Mouse (Mus musculus) gastrocnemius, postnatal 14 days (tissue): ENCODE results near the gene Zmat5. TPM values are rescaled to one million over a fixed set of nuclear protein-coding genes. Genes with fewer than 3 reads are reported as not detected.

ENCODE experiments used
- DNase-seq: peaks from one replicate; pipeline ENCODE4 v3.0.0; 2021; ENCODE audit warnings: mixed read lengths
- intact Hi-C: fragments of 180-260 bp; cut with DNase I; formaldehyde crosslinking; loops from one replicate; pipeline ENCODE4 v1.15.1; 2025; ENCODE audit warnings: low total_unique reads
- total RNA-seq, 2 experiments: library from RNA; stranded (reverse); gene quantifications; 2 replicates each; pipeline ENCODE4 v1.2.3; 2021

The Zmat5 gene
- total RNA-seq, 2 experiments from 2014 or later: 14.8 to 15.1 TPM

DNA sequence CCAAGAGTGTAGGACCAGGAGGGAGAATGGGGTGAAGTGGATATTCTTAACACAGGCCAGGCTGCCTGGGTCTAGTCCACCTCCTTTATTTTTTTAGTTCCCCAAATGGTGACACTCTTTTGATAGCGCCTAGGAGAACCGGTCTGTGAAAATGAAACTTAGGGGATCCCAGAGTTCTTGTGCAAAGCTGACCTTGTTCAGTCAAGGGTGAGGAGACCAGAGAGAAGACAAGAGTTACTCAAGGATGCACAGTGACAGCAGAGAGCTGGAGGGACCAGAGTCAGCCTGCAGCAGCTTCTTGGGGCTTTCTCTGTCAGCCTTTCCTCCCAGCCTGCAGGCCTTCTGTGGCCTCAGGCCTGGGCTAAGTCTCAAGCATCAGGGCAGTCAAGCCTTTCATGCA is 58.0 kb downstream of the Zmat5 start:
- no peak for DNase-seq
- intact Hi-C loops: no loop called here

DNA sequence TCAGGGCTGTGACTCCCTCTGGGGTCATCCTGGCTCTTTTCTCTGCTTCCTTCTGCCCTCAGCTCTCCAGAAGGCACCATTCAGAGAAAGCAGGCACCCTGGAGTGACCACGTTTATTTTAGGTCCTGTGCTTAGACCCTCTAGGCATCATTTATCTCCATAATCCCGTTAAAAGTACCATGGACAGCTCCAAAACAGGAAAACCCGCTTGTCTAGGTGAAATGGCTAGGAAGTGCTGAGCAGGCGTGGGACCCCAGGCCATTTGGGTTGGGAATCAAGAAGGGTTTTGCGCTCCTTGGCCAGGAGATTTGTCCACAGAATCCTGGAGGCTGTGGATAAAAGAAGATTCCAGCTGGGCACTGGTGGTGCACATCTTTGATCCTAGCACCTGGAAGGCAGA is 59.2 kb downstream of the Zmat5 start:
- intact Hi-C loops: no loop called here
- DNase-seq: no peak

DNA sequence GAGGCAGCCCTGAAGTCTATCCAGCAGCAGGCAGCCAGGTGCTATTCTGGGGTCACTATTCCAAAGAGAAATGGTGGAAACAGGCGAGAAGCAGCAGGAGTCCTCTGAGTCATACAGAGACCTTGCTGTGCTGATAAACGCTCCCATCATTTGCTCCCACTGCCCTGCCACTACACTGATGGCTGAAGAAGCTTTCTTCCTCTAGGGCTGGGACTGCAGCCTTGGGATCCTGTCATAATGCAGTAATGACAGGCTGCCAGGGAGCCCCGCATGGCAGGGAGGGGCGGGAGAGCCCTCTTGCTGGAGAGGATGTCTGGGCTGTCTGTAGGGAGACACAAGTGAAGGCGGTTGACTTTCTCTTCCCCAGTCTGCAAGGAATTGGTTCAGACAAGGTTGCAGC is 60.0 kb downstream of the Zmat5 start:
- DNase-seq: no peak

DNA sequence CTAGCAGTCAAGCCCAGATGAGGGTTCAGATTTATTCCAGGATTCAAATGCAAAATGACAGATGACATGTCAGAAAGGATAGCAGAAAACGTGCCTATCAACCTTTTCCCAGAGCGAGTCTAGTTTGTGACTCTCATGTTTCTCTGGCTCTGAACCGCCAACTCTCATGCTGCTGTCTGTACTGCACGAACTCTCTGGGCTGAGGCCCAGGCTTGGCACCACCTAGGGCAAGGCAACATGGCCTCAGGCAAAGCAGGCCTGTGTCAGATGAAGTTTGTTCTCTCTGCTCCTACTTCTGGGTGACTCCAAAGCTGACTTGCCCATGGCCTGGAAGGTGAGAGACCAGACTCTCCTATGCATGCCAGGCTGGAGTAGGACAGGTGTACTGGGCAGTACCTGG is 63.9 kb downstream of the Zmat5 start:
- no peak for DNase-seq
- intact Hi-C loops: no loop called here

More for the DNA sequence above, 60.0 kb downstream of the Zmat5 start:
- intact Hi-C loops: no loop called here

DNA sequence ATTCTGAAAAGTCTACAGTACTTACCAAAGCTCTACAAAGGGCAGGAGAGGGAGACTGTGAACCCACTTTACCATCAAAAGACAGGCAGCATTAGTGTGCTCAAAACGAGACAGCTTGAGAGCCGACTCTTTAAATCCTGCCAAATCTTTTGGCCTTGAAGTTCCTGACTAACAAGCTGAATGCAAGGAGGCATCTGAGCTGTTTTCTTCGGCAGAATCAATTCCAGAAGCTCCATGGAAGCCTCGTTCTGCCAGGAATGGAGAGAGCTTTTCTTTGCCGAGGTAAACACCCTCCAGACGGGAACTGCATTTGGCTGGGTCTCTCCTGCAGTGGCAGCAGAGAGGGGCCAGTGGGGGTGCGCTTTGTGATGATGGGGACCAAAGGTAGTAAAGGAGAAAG is 64.8 kb downstream of the Zmat5 start:
- intact Hi-C loops: no loop called here
- no peak for DNase-seq

DNA sequence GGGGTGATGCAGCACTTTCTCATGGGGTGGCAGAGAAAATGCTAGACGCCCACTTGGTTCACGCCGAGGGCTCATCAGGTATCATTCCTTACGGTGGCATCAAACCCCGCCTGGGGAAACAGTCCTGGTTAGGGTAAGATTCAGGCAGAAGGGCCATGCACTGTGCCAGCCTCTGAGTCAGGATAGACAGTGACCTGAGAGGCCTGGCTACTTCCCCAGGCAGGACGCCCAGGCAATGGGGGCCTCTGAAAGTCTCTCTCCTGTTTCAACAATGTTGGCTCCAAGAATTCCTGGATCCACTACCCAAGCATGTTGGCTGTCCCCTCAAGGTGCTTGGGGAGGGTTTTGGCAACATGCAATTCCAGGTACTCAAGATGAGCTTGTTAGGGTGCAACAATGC is 65.4 kb downstream of the Zmat5 start:
- intact Hi-C loops: no loop called here
- DNase-seq: no peak

DNA sequence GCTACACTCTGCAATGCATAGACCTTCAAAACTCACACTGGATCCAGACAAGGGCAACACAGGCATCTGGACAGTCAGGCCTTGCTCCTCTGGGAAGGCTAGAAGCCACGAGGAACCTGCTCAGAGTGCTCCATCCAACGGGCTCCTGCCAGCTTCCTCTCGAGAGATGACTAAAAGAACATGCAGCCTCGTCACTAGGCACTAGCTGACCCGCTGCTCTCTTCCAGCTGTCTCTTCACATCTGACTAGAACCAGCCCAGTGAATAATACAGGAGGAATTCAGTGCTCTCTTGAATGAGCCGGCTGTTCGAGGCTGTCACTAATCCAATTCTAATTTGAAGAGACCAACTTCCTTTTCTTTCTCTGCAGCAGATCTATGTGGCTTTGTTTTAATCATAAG is 67.3 kb downstream of the Zmat5 start:
- intact Hi-C loops: no loop called here
- DNase-seq: no peak

DNA sequence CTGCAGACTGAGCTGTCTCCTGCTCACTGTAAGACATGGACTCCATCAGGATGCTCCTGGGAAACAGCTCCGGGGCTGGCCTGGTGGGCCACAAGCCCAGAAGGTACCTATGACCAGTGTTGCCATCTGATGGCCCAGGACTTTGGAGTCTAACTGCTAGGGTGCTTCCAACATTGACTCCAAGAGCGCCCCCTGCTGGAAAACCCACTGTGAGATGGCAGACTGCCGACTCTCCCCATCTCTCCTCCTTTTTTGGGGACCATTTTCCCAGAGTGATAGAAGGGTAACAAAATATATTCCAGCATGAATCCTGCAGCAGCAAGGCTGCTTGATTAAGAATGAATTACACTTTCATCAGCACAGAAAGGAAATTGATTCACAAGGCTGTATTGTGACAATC is 68.4 kb downstream of the Zmat5 start:
- intact Hi-C loops: no loop called here
- peak; percentile 48 for DNase-seq

DNA sequence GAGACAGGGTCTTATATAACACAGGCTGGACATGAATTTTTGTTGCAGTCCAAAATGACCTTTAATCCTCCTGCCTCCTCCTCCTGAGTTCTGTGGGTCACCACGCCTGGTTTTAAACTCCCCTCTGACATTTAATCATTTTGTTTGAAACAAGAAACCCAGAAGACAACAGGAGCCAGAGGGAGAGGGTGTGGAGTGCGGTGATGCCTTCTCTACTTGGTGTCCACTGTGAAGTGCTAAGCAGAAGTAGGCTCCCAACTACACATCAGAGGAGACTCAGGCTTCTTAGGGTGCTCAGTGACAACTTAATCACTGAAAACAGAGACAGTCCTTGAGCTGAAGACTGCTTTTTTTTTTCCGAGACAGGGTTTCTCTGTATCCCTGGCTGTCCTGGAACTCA is 76.4 kb downstream of the Zmat5 start:
- no peak for DNase-seq
- intact Hi-C loops: no loop called here

DNA sequence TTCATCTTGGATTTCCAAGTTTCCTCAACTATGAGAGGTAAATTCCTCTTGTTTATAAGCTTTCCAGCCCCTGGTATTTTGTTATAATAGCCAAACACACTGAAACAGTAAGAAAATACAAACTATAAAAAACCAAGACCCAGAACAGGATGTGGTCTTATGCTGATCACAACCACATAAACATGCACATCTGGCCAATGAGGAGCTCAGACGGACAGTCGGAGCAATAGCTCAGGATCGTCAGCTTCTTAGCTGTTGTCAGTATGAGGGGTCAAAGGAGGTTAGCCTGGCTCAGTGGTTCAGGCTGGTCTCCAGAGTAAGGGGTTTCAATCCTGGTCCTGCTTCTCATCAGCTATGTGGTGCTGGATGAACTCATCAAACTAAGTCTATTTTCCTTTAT is 78.6 kb downstream of the Zmat5 start:
- DNase-seq: no peak
- intact Hi-C loops: no loop called here

DNA sequence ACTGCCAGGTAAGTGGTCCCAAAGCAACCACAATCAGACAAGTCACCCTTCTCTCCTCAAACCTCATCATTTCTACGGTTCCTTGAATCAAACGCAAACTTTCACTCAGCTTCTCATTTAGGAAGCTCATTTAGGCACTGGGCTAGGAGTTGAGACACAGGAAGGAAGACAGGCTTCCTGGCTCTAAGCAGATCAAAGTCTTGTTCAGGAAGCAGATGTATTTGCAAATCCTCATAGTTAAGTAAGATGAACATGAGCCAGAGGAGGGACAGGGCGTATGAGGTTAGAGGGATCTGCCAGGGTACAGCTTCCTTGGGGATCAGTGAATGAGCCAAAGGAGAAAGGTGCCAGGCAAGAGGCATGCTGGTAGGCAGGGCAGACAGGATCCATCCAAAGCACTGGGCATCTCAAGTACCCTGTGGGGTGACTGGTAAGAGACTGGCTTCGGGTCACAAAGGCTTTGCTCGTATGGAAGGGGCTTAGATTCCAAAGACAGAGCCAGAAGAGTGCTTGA is 80.2 kb downstream of the Zmat5 start:
- peak; percentile 24 for DNase-seq
- intact Hi-C loops: no loop called here

Other genes starting within 250 kb of the Zmat5 start
- gene Mtmr3, start 109.8 kb upstream of the Zmat5 start, total RNA-seq: 10 to 100 TPM; 35.3 to 36.5 TPM
- not detected for gene Gm11032, start 84.6 kb upstream of the Zmat5 start, total RNA-seq
- gene Ascc2, start 66.9 kb upstream of the Zmat5 start, total RNA-seq: 10 to 100 TPM; 13.1 to 13.7 TPM
- 100 to 1,000 TPM; 851 to 959 TPM for gene Uqcr10, start 336 bp upstream of the Zmat5 start, total RNA-seq
- under 1 TPM; 0.66 to 0.69 TPM for gene Cabp7, start 42.1 kb downstream of the Zmat5 start, total RNA-seq
- 10 to 100 TPM; 35.2 to 40.9 TPM for gene Nf2, start 144.9 kb downstream of the Zmat5 start, total RNA-seq
- under 1 TPM; 0.84 to 0.90 TPM for gene Nipsnap1, start 169.3 kb downstream of the Zmat5 start, total RNA-seq
- 10 to 100 TPM; 11.4 to 13.0 TPM for gene Thoc5, start 190.6 kb downstream of the Zmat5 start, total RNA-seq
- gene Nefh, start 243.4 kb downstream of the Zmat5 start, total RNA-seq: under 1 TPM; 0.13 to 0.21 TPM